Mouse (Mus musculus): ENCODE data around the gene Macrod1.

DNA sequence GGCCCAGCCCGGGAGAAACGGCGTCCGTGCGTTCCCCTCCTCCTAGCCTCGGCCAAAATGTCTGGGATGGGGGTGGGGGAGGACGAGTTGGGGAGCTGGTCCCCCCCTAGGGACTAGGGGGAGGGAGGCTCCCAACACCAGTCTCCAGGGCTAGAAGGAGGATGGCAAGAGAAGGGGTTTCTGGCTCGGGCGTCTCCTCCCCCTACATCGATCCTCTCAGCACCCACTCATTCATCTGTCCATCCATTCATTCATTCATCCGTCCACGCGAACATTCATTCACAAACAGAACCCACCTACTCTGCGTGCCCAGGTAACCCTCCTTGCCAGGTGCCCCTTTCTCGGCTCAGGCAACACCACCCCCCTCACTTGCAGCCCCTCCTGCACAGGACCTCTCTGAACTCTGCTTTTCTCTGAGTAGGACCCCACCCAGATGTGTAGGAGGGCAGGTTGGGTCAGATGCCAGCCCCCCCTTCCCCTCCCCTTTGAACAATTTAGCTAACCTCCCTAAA is 109.6 kb downstream of the Macrod1 start:
- no peak for TF ChIP-seq CTCF (IDR thresholded peaks at IDR 0.05; ENCODE audit: extremely low read depth, insufficient read depth, low read length)
- TF ChIP-seq POLR2A (IDR thresholded peaks at IDR 0.05; ENCODE audit: extremely low read depth, insufficient read depth, low read length), result no peak
